Mouse (Mus musculus) brain, embryonic 14.5 days (tissue): ENCODE measurements at regions not wholly inside any gene's neighbourhood (a gene's known extent, or its start where the extent isn't known, plus 50 kb on each side); places are given as distances from the start of the nearest gene placed in this dataset.
"Not testable (repeated sequence)": the region's sequence is repeated elsewhere in the genome, so short reads cannot be mapped to it uniquely, and the experiment has no call there.

Experiments
- DNase-seq: peaks from one replicate; pipeline ENCODE4 v3.0.0-alpha.2; 2011; ENCODE audit warnings: low read depth
- CTCF ChIP-seq: fragments of 200-500 bp; IDR thresholded peaks from 2 replicates; pipeline ENCODE4 v1.5.1; 2012; ENCODE audit warnings: inconsistent platforms, mild to moderate bottlenecking, moderate library complexity, borderline replicate concordance; ENCODE audit not compliant: insufficient read depth, insufficient read length; ENCODE audit errors: extremely low read depth
- POLR2A ChIP-seq: fragments of 200-500 bp; IDR thresholded peaks from 2 replicates; pipeline ENCODE4 v1.6.1; 2012; ENCODE audit warnings: mild to moderate bottlenecking, inconsistent platforms, borderline replicate concordance; ENCODE audit not compliant: poor library complexity, insufficient read depth, insufficient read length, severe bottlenecking; ENCODE audit errors: extremely low read depth

DNA sequence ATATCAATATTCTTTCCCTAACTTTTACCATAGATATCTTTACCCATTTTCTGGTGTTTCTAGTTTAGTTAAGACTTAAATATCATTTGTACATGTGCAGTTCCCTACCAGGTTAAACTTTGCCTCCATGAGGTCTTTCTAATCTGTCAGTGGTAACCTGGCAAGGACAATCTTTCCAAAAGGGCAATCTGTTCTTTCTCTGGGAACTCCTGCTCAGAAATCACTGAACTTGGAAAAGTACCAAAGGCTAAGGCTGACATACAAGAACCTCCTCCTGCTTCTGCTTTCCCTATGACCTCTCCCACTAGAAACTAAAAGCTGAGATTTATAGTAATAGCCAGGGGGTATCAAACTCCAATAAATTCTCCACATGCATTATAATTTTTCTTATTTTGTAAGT, 1102.4 kb upstream of the Ghitm start:
- TF ChIP-seq CTCF: no peak
- TF ChIP-seq POLR2A: no peak
- no peak for DNase-seq

DNA sequence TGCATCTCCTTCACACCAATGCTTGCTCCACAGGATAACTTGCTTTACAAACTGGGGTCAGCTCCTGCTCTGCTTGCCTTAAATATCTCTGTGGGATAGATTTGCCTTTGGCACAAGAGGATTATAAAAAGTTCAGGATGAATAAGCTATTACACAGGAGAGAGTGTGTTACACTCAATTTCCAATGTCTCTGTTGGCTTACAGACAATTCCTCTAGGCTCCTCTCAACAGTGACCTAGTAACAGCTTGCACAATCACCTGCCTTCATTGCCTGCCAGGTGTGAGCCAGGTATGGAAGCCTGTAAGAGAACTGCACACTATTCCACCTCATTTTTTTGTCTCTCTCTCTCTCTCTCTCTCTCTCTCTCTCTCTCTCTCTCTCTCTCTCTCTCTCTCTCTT, 1073.5 kb upstream of the Ghitm start:
- no peak for DNase-seq
- no peak for TF ChIP-seq CTCF
- no peak for TF ChIP-seq POLR2A

DNA sequence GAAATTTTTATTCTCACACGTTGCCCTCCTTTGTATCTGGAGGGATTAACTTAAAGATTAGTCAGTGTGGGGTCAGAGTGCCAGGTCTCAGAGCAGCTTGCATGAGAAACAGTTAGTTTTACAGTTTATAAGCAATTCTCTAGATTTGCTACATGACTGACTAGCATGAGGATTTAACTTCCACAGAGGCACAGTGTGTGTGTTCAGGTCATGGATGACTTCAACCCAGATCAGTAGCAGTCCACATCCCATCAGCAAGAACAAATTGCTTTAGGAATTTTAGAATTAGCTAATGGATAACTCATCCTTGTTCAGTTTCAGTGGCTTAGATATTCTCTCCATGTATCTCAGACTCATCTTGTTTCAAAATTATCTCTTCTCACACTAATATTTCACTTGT, 1056.7 kb upstream of the Ghitm start:
- DNase-seq: no peak
- TF ChIP-seq CTCF: no peak
- TF ChIP-seq POLR2A: no peak

DNA sequence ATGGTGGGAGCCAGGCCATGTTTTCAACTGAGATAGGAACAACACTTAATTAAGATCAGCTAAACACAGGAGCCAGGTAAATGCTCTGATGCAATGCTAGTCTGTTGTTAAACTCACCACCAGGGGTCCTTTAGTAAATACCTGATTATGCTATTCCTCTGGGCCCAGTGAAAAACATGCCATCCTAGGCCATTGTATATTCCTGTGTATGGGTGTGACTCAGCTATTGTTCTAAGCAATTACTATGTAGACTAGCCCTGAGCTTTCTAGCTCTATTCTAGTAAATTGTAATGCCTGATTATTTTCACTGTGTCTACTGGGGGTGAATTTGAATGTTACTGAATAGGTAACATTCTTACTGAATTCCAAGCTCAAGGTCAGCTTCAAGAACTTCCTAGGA, 1050.5 kb upstream of the Ghitm start:
- DNase-seq: not testable (repeated sequence)

DNA sequence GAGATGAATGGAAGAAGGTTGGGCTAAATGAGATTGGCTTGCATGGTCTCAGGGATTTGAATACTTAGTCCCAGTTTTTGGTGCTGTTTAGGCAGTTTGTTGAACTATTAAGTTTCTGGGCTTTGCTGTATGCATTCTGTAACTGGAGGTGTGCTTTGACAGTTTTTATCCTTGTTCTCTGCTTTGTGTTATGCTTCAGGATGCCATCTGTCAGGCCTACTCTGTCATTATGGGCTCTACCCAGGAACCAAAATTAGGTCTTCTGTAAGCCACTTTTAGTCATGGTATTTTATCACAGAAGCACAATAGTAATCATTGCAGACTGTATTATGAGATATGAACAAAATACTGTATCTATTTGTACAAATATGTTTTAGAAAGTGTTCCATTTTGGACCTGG, 1017.8 kb upstream of the Ghitm start:
- no peak for DNase-seq
- no peak for TF ChIP-seq CTCF
- TF ChIP-seq POLR2A: no peak

DNA sequence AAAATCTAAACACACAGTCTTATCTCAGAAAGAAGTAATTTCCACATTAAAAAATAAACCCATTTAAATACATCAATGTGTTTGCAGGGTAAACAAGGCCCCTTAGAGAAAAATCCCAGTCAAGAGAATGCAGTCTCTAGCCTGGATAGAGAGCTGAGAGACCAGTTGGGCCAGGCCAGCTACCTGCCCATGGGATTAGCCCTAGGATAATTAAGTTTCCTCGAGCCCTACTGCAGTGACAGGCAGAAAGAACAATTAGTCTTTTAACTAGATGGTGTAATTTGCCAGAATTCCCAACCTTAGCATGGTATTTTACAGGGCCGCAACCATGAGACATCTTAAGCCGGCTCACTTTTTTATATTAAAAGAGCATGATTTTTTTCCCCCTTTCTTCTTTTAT, 995.6 kb upstream of the Ghitm start:
- no peak for TF ChIP-seq CTCF
- TF ChIP-seq POLR2A: no peak
- peak; percentile 49 for DNase-seq
